Mouse (Mus musculus) embryonic facial prominence, embryonic 13.5 days (tissue): ENCODE measurements at regions not wholly inside any gene's neighbourhood (a gene's known extent, or its start where the extent isn't known, plus 50 kb on each side); places are given as distances from the start of the nearest gene placed in this dataset.

Experiments used
- ATAC-seq: fragments of 200-750 bp; cut with Nextera tagmentation; 2 replicates; pipeline ENCODE4 v1.8.0; 2017; ENCODE audit warnings: low read depth; ENCODE audit not compliant: insufficient number of reproducible peaks, insufficient read depth, low FRiP score, low TSS enrichment
- H3K27ac ChIP-seq: fragments of 300-500 bp; sonication (generic); 2 replicates; pipeline ENCODE4 v1.5.1; 2015; ENCODE audit warnings: moderate library complexity, mild to moderate bottlenecking, inconsistent platforms
- H3K27me3 ChIP-seq: fragments of 300-500 bp; sonication (generic); 2 replicates; pipeline ENCODE4 v1.6.1; 2015; ENCODE audit warnings: mild to moderate bottlenecking, inconsistent platforms
- H3K36me3 ChIP-seq: fragments of 300-500 bp; sonication (generic); 2 replicates; pipeline ENCODE4 v1.6.1; 2015; ENCODE audit warnings: mild to moderate bottlenecking, inconsistent platforms
- H3K4me1 ChIP-seq: fragments of 300-500 bp; sonication (generic); 2 replicates; pipeline ENCODE4 v1.6.1; 2015; ENCODE audit warnings: inconsistent platforms
- H3K4me2 ChIP-seq: fragments of 300-500 bp; sonication (generic); 2 replicates; pipeline ENCODE4 v1.6.1; 2015; ENCODE audit warnings: moderate library complexity, mild to moderate bottlenecking, inconsistent platforms
- H3K4me3 ChIP-seq: fragments of 300-500 bp; sonication (generic); 2 replicates; pipeline ENCODE4 v1.5.1; 2015; ENCODE audit warnings: mild to moderate bottlenecking, inconsistent platforms
- H3K9ac ChIP-seq: fragments of 300-500 bp; sonication (generic); 2 replicates; pipeline ENCODE4 v1.6.1; 2015; ENCODE audit warnings: mild to moderate bottlenecking, inconsistent platforms
- H3K9me3 ChIP-seq: fragments of 300-500 bp; sonication (generic); 2 replicates; pipeline ENCODE4 v1.6.1; 2016; ENCODE audit warnings: inconsistent platforms
- WGBS: fragments of 180-500 bp; shearing (Covaris S2); methylation state at CpG from one replicate; pipeline ENCODE4 v1.1.7; 2015; ENCODE audit warnings: mixed read lengths; 5-methylcytosine and 5-hydroxymethylcytosine counted together

DNA sequence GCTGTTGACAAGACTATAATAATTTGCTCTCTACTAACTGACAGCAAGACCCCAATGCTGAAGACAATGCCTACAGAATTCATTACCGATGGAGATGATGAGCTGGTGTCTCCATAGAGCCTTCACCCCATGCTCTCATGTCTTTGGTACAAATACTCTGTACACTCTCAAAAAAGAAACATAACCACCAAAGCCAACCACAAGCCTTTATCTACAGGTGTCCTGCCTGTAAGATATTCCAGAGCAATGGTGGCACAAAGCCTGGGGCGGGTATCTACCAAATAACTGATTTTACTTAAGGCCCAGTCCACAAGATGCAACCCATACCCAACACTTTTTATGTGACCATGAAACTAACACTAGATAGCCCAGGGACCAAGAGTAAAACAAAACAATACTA lies 273.1 kb downstream of the Rpl36a-ps1 start:
- no peak for ATAC-seq
- WGBS, result 91% methylated on average over 2 of the region's 2 CpGs

DNA sequence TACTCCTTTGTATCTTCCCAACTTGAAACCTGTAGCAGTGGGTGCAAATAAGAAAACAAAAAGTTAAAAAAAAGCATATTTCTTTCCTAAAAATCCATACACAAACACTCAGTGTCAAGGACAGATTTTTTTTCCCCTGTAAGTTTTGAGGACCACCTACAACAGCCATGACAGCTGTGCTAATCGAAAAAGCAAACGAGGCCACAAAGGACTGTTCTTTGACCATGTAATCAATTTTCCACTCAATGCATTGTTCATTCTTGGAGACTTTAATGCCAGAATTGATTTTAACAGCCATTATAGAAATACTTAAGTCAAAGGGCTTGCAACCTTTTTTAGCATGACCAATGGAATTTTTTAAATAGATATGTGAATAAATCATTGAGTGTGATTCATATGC lies 286.1 kb downstream of the Rpl36a-ps1 start:
- Histone ChIP-seq H3K4me2 (no peak overlapping the region), H3K27me3 (no peaks in the 10 kb centered on the region), H3K4me3 (no peak overlapping the region), H3K36me3 (no peaks in the 10 kb centered on the region), H3K27ac (no peak overlapping the region), H3K9me3 (no peaks in the 10 kb centered on the region), H3K4me1 (no peaks in the 10 kb centered on the region), H3K9ac (no peak overlapping the region)
- ATAC-seq, result no peak
- 45% methylated on average over 2 of the region's 2 CpGs for WGBS

More for the DNA sequence above, 273.1 kb downstream of the Rpl36a-ps1 start:
- H3K4me3 ChIP-seq, result no peak overlapping the region
- no peak overlapping the region for H3K4me2 ChIP-seq
- no peaks in the 10 kb centered on the region for H3K27me3 ChIP-seq
- no peaks in the 10 kb centered on the region for H3K4me1 ChIP-seq
- H3K9ac ChIP-seq, result no peak overlapping the region
- no peak overlapping the region for H3K27ac ChIP-seq
- H3K36me3 ChIP-seq, result no peaks in the 10 kb centered on the region
- no peaks in the 10 kb centered on the region for H3K9me3 ChIP-seq

DNA sequence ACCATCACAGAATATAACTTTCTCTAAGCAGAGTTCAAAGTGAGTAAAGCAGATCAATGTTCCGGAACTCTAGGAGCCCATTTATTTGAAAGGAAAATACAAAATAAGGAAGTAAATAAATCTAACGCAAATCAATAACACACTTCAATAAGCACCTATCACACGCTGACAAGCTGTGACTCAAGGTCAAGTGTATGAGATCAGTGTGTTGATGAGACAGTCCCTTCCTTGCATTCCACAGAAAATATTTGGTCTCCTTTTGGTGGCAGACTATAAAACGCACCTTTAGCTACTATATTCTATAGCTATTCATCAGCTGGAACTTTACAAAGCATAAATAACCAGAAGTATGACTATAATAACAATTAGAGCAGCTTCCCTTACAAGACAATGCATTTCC lies 286.5 kb downstream of the Rpl36a-ps1 start:
- ATAC-seq, result no peak
- Histone ChIP-seq H3K27me3 (no peaks in the 10 kb centered on the region), H3K36me3 (no peaks in the 10 kb centered on the region), H3K9ac (no peak overlapping the region), H3K4me3 (no peak overlapping the region), H3K27ac (no peak overlapping the region), H3K9me3 (no peaks in the 10 kb centered on the region), H3K4me2 (no peak overlapping the region), H3K4me1 (no peaks in the 10 kb centered on the region)
- WGBS, result 85% methylated on average over 4 of the region's 4 CpGs

DNA sequence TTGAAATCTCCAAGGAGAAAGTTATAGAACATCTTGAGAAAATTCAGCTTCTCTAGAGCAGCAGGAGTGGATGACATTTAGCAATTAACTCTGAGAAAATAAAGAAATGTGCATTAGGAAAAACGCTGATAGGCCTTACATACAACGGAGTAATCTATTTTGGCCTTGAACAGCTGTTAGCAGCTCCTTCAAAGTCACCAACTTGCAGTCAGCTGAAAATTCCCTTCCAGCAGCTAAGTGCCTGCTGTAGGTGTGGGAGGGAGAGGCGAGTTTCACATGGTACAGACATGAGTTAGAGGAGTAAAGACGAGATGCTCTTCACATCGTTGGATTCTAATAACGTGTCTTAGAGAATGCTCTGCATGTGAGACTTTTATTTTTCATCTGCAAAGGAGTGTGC lies 290.8 kb downstream of the Rpl36a-ps1 start:
- H3K27ac ChIP-seq, result no peak overlapping the region
- no peak overlapping the region for H3K9ac ChIP-seq
- H3K9me3 ChIP-seq, result no peaks in the 10 kb centered on the region
- H3K4me2 ChIP-seq, result no peak overlapping the region
- no peak overlapping the region for H3K4me3 ChIP-seq
- 81% methylated on average over 6 of the region's 6 CpGs for WGBS
- H3K4me1 ChIP-seq, result no peaks in the 10 kb centered on the region
- no peaks in the 10 kb centered on the region for H3K27me3 ChIP-seq
- H3K36me3 ChIP-seq, result no peaks in the 10 kb centered on the region
- ATAC-seq, result no peak

DNA sequence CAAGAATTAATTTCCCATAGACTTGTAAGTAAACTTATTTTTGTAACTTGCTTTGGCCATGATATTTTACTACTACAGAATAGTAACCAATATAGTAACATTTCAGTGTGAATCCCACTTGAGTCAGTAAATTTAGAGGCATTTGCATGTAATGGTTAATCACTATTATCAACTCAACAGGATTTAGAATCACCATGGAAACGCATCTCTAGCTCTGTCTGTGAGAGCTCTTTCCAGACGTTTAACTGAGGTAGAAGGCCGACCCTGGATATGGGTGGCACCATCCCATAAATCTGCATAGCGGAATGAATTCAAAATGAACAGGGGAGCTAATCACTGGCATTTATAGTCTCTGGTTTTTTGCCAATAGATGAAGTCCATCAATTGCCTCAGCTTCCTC lies 337.6 kb downstream of the Rpl36a-ps1 start:
- H3K36me3 ChIP-seq, result no peaks in the 10 kb centered on the region
- 80% methylated on average over 4 of the region's 4 CpGs for WGBS

DNA sequence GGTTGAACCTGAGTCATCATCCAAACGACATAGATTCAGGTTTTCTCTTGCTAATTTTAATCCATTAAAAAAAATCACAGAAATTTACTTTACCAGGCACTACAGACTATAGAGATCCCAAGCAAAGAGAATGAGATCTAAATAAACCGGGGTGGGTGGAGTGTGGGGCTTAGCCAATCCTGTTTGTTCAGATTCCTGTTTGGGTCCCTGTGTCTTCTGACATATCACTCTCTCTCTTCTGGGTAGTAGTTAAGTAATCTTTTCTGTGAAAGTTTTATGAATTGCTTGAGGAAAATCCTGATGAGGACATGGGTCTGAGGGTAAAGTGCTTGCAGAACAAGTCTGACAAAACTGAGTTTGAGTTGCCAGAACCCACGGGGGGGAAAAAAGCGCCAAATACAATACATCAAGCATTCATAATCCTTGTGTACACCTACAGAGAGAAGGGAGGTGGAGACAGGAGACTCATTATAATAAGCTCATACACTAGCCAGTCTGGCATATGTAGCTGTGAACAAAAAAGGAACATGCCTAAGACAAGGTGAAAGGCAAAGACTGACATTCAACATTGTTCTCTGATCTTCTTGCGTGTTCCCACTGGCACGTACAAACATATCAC lies 339.8 kb downstream of the Rpl36a-ps1 start:
- no peak for ATAC-seq
- no peaks in the 10 kb centered on the region for H3K36me3 ChIP-seq
- H3K9ac ChIP-seq, result no peak overlapping the region
- no peaks in the 10 kb centered on the region for H3K4me1 ChIP-seq
- WGBS, result 64% methylated on average over 6 of the region's 6 CpGs
- H3K4me3 ChIP-seq, result no peak overlapping the region
- H3K9me3 ChIP-seq, result no peaks in the 10 kb centered on the region
- no peak overlapping the region for H3K27ac ChIP-seq
- H3K27me3 ChIP-seq, result no peaks in the 10 kb centered on the region
- no peak overlapping the region for H3K4me2 ChIP-seq

More for the DNA sequence above, 337.6 kb downstream of the Rpl36a-ps1 start:
- H3K4me3 ChIP-seq, result no peak overlapping the region
- H3K9ac ChIP-seq, result no peak overlapping the region
- H3K27ac ChIP-seq, result no peak overlapping the region
- H3K4me2 ChIP-seq, result no peak overlapping the region
- no peaks in the 10 kb centered on the region for H3K27me3 ChIP-seq
- ATAC-seq, result no peak
- no peaks in the 10 kb centered on the region for H3K4me1 ChIP-seq
- H3K9me3 ChIP-seq, result no peaks in the 10 kb centered on the region

DNA sequence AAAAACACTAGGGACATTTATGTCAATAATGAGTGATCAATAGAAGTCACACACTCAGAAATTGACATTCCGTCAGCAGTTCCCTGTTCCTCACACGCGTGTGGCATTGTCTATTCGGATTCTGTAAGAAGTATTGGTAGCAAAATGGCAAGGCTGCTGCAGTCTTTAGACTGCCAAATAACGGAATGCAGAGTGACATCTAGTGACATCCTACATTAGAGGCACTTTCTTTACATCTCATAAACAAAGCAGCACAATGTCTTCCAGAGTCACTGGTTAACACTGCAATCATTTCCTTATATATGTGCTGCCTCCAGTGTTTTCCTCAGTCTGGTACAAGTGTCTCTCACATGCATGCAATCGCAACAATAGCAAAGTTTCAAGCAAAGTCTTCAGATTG lies 342.9 kb downstream of the Rpl36a-ps1 start:
- ATAC-seq, result no peak
- no peak overlapping the region for H3K4me2 ChIP-seq
- H3K27me3 ChIP-seq, result no peaks in the 10 kb centered on the region
- WGBS, result 79% methylated on average over 6 of the region's 6 CpGs
- no peaks in the 10 kb centered on the region for H3K9me3 ChIP-seq
- H3K36me3 ChIP-seq, result no peaks in the 10 kb centered on the region
- no peaks in the 10 kb centered on the region for H3K4me1 ChIP-seq
- no peak overlapping the region for H3K4me3 ChIP-seq
- no peak overlapping the region for H3K27ac ChIP-seq
- no peak overlapping the region for H3K9ac ChIP-seq

DNA sequence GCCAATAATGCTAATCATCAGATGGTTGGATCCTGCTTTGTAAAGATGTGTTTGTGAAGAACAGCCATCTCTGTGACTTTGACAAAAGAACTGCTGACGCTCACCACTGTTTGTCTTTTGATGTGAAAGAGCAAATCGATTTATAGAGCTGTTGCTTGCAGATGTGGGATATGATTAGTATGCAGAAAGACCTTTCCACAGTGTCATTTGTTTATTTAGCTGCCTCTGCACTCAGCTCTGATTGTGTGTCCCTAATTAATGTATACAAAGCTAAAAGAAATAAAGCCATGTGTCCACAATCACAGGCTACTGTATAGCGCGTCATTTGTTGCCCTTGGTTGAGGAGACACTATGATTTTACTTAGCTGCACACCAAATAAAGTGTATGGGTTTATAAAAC lies 343.6 kb downstream of the Rpl36a-ps1 start:
- Histone ChIP-seq H3K4me3 (no peak overlapping the region), H3K9me3 (no peaks in the 10 kb centered on the region), H3K4me2 (no peak overlapping the region), H3K27me3 (no peaks in the 10 kb centered on the region), H3K36me3 (no peaks in the 10 kb centered on the region), H3K9ac (no peak overlapping the region), H3K27ac (no peak overlapping the region), H3K4me1 (no peaks in the 10 kb centered on the region)
- ATAC-seq, result no peak
- 78% methylated on average over 4 of the region's 4 CpGs for WGBS

DNA sequence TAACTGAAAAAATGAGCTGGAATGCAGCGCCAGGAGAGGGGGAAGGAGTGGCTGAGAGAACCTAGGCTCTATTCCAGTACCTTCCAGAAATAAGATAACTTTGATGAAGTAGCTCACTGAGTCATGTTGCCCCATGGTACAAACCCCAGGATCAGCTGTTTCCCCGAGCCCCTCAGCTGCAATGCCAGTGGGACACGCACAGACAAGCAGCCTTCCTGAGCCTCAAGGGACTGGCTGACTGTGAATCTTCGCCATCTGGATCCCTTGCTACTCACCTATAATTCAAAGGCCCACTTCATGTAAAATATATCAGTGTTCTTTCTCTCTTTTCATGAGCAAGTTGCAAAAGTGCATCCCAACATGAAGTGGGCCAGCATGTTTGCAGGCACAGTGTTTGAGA lies 346.5 kb downstream of the Rpl36a-ps1 start:
- Histone ChIP-seq H3K9me3 (no peaks in the 10 kb centered on the region), H3K27me3 (no peaks in the 10 kb centered on the region), H3K4me2 (no peak overlapping the region), H3K4me1 (no peaks in the 10 kb centered on the region), H3K4me3 (no peak overlapping the region), H3K9ac (no peak overlapping the region), H3K36me3 (no peaks in the 10 kb centered on the region), H3K27ac (no peak overlapping the region)
- no peak for ATAC-seq
- WGBS, result 74% methylated on average over 4 of the region's 4 CpGs

DNA sequence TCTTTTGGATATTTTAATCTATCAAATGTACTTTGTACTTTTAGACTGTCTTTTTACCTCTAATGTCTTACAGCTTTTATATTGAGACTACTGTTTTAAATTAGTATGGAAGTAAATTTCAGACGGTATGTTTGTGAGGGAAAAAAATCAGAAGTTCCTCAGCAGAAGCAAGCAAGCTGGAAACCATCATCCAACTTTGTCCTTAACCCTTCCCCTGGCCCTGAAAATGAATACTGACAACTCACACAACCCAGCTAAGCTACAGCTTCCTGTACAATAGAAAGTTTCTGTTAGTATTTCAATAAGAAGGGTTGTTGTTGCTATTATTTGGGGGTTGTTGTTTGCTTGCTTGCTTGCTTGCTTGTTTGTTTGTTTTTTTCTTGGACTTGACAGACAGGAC lies 350.4 kb downstream of the Rpl36a-ps1 start:
- 29% methylated on average over 1 of the region's 1 CpGs for WGBS

DNA sequence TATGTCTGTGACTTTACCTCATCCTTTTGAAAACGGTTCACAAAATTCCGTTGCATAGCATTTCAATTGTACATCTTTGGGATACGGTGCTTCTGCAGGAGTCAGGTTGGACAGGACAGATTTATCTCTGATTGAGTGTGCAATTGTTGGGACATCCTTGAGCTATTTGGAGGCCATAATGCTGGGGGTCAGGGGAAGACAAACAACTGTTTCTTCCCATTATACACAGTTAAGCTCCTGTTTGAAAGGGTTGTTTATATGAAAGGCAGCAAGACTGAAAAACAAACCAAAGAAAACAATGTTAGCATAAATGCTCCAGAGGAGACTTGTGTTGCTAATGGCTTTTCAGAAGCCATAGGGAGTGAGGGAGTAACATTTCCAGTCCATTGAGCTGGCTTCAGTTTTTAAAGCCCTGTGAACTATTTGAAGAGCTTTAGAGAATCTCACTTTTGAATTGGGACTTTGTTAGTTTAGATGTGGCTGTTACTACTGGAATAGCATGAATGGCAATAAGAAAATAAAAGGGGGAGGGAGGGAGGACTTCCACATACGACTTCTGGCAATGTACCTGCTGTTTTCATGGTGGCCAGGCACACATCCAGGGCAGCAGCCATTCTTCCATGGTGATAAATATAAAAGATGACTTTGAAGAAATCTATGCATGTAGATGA lies 351.3 kb downstream of the Rpl36a-ps1 start:
- no peak overlapping the region for H3K4me3 ChIP-seq
- H3K27ac ChIP-seq, result no peak overlapping the region
- no peaks in the 10 kb centered on the region for H3K9me3 ChIP-seq
- WGBS, result 69% methylated on average over 4 of the region's 4 CpGs
- no peak overlapping the region for H3K9ac ChIP-seq
- no peaks in the 10 kb centered on the region for H3K36me3 ChIP-seq
- H3K27me3 ChIP-seq, result no peaks in the 10 kb centered on the region
- H3K4me2 ChIP-seq, result no peak overlapping the region
- no peaks in the 10 kb centered on the region for H3K4me1 ChIP-seq
- no peak for ATAC-seq

More for the DNA sequence above, 350.4 kb downstream of the Rpl36a-ps1 start:
- H3K4me2 ChIP-seq, result no peak overlapping the region
- H3K9ac ChIP-seq, result no peak overlapping the region
- no peak for ATAC-seq
- H3K4me1 ChIP-seq, result no peaks in the 10 kb centered on the region
- H3K27me3 ChIP-seq, result no peaks in the 10 kb centered on the region
- H3K27ac ChIP-seq, result no peak overlapping the region
- no peaks in the 10 kb centered on the region for H3K36me3 ChIP-seq
- H3K4me3 ChIP-seq, result no peak overlapping the region
- no peaks in the 10 kb centered on the region for H3K9me3 ChIP-seq

DNA sequence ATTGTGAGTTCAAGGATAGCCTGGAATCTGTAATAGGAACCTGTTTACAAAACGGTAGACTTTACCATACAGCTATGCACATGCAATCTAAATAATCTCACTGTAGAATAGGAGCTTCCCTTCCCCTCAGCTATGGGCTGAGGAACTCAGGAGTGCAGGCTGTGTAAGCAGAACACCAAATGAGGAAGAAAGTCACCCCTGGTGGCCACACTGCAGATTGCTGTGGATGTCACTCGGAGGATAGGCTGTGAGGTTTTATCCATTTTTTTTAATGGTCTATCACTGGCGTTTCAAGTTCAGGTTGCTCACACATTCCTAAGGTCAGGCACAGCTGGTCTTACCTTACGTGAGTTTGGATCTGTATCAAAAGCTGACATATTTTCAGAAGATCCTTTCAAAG lies 365.1 kb downstream of the Rpl36a-ps1 start:
- no peaks in the 10 kb centered on the region for H3K27me3 ChIP-seq
- H3K4me2 ChIP-seq, result no peak overlapping the region
- no peak for ATAC-seq
- no peaks in the 10 kb centered on the region for H3K4me1 ChIP-seq
- no peaks in the 10 kb centered on the region for H3K9me3 ChIP-seq
- no peak overlapping the region for H3K4me3 ChIP-seq
- H3K9ac ChIP-seq, result no peak overlapping the region
- WGBS, result 71% methylated on average over 4 of the region's 4 CpGs
- no peaks in the 10 kb centered on the region for H3K36me3 ChIP-seq
- no peak overlapping the region for H3K27ac ChIP-seq
